Mouse (Mus musculus): ENCODE data around the gene Eif2ak4.

Gene Eif2ak4

DNA sequence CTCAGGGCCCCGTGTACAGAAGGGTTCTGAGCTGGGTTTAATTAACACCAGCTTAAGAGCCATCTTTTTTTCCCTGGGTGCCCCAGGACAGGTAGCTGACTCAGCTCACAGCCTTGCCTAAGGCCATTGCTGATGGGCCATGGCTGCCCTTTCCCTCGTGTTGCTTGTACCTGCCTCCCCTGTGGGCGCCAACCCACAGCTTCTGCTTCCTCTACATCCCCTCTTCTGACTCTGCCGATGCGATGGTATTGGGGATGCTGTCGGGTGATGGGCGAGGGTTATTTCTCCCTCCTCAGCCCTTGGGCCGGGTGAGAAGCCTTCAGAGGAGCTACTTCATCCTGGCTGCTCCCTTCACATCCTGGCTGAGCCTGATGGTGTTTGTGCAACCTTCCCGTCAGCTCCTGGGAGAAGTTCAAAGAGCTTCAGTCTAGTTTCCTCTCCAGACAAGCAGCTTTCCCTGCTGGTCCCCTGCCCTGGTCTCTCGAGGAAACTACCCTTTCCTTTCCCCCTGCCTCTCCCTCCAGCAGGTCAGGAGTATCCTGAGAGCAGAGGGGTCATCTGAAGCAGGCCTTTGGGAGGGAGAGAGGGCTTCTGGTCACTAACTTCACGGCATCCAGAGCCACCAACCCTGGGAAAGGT, 123.5 kb downstream of the Eif2ak4 start:
- DNase-seq = no peak

DNA sequence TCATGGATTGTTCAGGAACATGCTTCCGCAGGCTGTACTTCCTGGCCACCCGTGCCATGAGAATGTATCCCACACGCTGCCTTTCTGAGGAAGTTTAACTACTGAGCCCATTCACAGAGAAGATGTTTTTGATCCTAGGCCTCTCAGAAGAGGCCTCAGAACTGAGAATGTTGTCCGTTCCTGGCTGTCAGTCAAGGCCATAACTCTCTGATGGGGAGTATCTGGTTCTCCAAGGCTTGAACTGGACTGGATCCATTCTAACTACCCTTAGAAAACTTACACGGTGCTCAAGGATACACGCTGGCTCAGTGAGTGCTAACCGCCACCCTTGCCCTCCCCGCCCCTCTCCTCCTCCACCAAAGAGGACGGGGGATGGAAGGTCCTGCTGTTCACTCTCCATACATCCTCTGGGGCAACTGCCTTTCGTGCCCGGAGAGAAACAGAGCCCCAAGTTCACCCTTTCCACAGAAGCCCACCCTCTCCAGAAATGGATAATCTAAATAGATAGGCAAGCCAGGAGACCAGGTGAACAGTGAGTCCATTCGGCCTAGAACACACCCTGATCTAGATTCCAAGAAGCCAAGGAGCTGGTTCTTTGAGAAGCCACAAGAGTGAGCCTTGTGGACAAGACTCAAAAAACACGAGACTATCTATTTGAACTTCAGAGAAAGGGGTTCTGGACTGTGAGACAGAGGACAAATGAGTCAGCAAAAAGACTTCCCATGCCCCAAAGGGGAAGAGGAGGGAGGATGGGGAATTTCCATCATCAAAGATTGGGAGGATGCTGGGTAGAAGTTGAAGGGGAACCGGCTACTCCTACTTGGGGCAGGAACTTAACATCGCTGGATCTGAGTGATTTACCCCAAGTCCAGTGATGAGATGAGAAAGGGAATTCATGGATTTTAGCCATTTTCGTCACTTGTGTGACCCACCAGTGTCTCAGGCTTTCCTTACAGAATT, 124.3 kb downstream of the Eif2ak4 start:
- no peak for DNase-seq

DNA sequence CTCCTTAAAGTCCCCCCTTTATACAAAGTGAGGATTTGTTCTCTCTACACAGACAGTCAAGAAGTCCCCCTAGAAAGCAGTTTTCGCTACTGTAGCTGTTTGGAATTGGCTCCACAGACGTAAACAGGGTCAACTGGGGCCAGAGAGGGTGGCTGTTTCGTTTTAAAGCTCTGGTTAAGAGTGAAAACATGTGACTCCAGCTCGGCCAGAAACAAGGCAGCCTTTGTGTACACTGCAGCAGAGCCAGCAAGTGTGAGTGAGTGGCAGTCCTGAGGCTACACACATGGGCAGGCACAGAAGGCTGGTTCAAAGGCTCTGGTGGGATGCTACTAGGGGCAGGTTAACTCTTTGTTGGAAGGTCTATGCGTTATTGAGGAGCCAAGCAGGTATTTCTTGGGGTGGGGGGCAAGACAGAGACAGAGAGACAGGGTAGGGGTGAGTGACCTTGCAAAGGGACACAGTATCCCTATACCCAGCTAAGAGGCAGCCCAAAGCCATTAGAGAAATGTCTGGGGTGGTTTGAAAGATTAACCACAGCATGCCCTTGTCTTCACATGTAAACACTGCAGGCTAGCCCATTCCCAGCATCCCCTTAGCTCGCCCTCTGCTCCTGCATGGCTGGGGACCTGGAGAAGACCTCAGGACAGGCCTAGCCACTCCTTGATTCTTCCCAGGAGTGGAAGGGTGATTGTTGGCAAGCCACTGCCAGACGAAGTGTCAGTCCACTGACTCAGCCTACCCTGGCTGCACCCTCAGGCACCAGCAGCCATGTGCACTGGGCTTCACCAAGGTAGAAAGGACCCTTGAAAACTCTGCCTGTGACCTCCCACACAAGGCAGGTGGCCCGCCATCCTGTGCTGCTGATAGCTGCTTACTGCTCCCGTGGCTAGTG, 131.9 kb downstream of the Eif2ak4 start:
- DNase-seq = peak; percentile 29

GRCm38 (mm10) chr2:118522265-118522664, 133.8 kb downstream of the Eif2ak4 start:
- DNase-seq = no peak

- DNase-seq = no peak
Observed at GRCm38 (mm10) chr2:118523163-118523730, 134.8 kb downstream of the Eif2ak4 start.

DNA sequence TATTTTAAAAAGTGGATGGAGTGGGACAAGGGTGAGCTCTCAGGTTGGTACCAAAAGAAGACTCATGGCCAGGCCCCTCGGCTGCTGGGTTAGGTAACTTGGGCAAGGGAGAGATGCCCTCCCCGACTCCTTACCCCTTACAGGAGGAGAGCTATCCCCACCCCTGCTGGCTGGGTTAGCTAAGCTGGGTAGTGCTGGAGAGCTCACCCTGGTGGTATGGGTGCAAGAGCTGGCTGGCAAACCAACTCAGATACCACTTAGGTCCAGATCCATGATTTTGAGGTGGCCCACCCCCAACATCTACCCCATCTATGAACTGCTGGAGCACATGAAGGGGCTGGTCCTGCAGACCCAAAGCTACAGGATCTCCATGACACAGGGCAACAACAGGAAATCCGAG, 136.4 kb downstream of the Eif2ak4 start:
- no peak for DNase-seq

Measured in cerebellum, adult 9-10 months (tissue).